Mouse (Mus musculus): ENCODE measurements at regions not wholly inside any gene's neighbourhood (a gene's known extent, or its start where the extent isn't known, plus 50 kb on each side); places are given as distances from the start of the nearest gene placed in this dataset.
"Not testable (repeated sequence)": the region's sequence is repeated elsewhere in the genome, so short reads cannot be mapped to it uniquely, and the experiment has no call there.

DNA sequence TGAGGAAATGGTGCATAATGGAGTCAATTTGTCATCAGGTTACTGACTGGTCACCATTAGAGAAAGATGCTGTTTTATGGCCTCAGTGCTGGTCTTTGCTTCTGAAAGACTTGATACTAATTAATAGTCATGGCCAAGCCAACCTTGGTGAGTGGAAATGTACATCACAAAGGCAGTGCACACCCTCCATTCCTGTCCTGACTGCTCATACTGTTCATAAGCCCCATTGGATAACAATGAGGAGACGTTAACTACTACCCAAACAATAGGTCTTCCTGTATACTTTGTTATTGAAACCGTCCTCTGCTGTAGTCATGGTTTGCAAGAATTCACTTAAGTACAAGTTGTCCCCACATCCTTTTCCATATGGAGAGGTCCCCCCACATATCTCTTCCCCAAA lies 605.8 kb upstream of the Slc35b3 start:
- in situ Hi-C loops (cut with MboI, MseI), result no loop called here

DNA sequence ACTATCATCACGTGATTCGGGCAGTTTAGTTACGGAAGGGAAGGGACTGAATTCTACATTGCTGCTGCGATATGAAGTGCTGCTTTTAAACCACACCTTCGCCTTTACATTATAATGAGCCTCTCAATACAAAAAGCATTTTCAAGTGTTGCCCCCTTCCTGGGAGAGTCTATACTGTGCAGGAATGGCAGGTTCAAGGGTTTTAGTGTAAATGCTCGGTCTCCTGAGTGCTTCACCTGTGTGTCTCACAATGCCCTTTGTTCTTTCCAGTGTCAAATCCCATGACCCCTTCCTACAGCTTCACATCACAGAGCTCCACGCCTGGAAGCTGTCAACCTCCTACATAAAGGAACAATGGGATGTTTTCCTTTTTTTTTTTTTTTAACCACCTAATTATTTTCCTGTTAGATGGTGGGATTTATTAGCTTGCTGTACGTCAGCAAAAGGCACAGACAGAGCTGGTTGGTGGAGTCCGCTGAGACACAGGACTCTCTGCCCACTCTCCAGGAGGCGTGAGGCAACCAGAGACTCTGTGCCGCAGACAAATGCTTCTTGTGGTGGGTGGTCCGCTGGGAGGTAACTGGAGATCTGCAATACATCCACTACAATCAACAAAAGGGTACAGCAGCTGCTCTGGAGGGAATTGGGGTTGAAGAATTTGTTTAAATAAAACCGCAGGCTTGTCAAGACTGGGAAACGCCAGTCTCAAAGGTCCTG lies 577.2 kb upstream of the Slc35b3 start:
- in situ Hi-C loops (cut with MboI, MseI), result no loop called here

DNA sequence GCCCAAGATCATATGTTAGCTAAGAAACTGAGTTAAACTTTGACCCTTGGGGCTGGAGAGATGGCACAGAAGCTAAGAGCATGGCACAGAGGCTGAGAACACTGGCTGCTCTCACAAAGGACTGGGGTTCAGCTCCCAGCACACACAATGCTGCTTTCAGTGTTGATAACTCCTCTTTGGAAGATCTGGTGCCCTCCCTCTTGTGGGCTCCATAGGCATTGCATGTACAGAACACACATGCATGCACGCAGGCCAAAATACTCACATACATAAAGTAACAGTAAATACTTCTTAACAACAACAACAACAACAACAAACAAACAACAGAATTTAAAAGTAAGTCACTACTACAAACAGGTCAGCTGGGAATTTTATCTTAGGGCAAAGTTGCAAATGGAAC lies 565.8 kb upstream of the Slc35b3 start:
- in situ Hi-C loops (cut with MboI, MseI), result no loop called here

DNA sequence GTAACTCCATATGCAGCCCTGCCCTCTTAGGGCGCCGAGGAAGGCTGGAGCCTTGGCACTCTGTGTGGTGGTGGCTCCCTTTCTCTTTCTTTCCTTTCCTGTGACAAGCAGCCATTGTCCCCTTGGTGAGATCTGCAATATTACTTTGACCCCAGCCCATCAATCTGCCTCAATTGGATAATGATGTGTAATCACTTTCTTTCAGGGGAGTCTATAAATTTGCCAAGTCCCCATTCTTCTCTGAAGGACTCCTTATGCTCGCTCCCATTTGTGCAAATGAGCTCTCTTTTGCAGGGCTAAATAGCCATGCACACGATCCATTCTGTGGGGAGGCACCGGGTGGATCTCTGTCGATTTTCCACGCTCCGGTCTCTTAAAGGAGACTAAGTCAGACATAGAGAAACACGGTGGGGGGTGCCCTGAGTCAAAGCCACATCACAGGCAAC lies 563.2 kb upstream of the Slc35b3 start:
- in situ Hi-C loops (cut with MboI, MseI), result no loop called here

DNA sequence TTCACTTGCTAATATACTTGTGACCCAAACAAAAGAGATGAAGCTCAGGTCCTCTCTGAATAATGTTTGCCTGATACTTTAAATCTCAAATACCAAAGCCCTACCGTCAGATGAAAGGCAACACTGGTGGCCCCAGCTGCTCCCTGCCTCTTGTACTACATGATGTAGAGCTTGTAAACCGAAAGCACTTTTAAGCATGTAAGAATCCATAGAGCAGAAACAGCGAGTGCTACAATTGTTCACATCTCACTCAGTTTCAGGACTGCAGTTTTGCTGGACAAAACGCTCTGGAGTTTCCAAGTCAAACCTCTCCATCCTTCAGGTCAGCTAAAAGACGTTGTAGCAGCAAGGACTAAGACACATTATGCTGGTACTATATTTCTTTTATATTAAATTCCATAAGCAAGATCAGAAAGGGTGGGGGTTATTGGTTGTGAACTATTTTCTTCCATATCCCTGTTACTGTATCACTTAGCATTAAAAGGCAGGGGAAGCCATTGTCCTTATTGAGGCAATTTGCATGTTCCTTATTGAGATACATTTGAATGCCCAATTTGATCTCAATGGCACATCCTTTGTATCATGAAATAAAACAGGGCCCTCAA lies 562.7 kb upstream of the Slc35b3 start:
- in situ Hi-C loops (cut with MboI, MseI), result no loop called here

DNA sequence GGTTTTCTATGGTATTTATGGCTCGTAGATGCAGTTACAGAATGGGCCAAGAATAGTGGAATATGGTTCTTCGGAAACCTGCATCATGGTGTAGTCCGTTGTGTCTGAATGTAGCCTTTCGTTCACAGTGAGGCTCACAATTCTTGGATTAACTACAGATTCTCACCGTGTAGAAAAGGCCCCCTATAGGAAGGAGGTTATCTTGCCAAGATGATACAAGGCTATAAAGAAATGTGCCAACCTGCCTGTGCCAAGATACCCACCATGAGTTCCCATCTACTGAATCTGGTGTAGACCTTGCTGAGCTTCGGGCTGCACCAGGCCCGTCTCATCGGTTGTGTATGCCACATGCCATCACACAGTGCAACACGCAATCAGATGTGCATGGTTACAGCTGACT lies 560.2 kb upstream of the Slc35b3 start:
- in situ Hi-C loops (cut with MboI, MseI), result no loop called here

GRCm38 (mm10) chr13:39516106-39516505 lies 555.4 kb upstream of the Slc35b3 start:
- in situ Hi-C loops (cut with MboI, MseI), result no loop called here

GRCm38 (mm10) chr13:39489806-39490205 lies 529.1 kb upstream of the Slc35b3 start:
- in situ Hi-C loops (cut with MboI, MseI), result no loop called here

- in situ Hi-C loops (cut with MboI, MseI), result no loop called here
These were observed 511.9 kb upstream of the Slc35b3 start for GRCm38 (mm10) chr13:39472621-39473020.

- in situ Hi-C loops (cut with MboI, MseI), result no loop called here
These were observed 481.1 kb upstream of the Slc35b3 start for GRCm38 (mm10) chr13:39441799-39442198.

GRCm38 (mm10) chr13:39440907-39441306 lies 480.2 kb upstream of the Slc35b3 start:
- in situ Hi-C loops (cut with MboI, MseI), result no loop called here

DNA sequence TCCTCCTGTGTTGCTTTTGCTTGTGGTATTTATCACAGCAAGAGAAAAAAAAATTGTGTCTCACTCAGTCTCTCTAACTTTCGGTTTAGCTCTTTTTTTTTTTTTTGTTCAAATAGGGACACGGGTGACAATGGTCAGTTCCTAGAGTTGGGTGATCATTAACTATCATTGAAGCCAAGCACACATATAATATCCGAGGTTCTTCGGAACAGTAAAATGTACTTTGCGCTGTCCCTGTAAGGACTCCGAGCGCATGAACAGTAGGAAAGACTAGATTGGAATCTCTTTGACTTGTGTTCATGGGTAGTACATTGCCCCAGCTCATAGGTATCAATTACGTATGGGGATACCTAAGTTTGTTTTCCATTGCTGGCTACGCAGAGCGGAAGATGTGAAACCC lies 479.7 kb upstream of the Slc35b3 start:
- in situ Hi-C loops (cut with MboI, MseI), result no loop called here

DNA sequence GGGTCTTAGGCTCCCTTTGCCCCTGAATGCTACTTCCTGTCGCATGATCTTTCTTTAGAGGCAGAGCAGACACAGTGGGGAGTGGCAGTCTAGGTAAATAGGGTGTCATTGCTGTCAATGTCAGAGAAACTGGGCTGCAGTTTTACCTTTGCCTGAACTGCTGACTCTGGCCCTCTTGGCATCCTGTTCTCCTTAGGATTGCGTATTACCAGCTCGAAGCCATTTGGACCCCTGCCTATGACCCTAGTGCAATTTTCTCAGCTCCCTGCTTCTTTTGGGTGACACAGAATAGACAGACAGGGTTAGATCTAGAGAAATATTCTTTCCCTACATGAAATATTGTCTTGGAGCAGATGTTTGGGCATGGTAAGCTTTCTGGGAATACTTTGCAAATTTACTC lies 467.3 kb upstream of the Slc35b3 start:
- in situ Hi-C loops (cut with MboI, MseI), result no loop called here

DNA sequence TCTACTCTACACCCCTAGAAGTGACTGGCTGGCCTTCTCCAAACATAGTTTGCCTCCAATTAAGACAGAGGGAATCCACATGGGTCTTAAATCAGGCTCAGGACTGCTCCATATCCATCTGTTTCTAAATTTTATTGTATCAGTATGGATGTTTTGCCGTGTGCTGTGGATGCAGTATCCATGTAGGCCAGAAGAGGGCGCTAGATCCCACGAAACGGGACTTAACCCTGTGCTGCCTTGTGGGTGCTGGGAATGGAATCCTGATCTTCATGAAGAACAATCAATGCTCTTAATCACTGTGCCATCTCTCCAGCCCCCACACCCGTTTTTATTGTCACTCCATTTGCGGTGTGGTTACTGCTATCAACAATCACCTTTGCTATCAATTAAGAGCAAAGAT lies 465.3 kb upstream of the Slc35b3 start:
- in situ Hi-C loops (cut with MboI, MseI), result no loop called here

- in situ Hi-C loops (cut with MboI, MseI), result no loop called here
These were observed 457.5 kb upstream of the Slc35b3 start for GRCm38 (mm10) chr13:39418127-39418526.

DNA sequence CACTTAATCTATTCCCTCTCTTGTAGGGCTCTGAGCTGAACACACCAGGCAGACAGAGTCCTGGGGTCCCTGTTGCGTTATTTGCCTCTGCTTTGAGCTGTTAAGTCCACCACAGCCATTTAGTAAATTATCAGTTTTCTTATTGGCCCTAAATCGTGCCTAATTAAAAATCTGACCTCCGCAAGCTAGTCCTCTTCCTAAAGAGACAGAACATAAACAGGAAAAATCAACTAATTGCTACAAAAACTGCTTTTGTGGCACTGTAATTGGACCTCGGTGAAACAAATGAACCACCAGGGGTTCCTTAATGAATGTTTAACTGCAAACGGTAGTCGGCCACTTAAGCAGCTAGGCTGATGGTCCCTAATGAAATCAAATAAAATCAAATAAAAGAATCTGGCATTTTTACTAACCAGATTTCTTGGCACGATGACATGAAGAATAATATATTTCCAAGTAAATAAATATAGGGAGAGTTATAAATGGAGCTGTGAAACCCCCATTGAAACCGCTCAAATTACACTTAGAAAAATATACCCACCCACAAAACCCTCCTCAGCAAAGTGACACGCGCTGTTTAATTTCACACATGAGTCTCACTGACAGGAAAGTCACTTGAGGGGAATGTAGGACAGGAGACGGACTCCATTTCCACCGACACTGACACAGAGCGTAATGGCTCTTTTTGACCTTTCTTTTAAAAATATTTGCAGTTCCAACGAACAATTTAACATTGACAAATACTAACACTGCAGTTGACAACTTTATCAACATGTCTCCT lies 451.0 kb upstream of the Slc35b3 start:
- in situ Hi-C loops (cut with MboI, MseI), result no loop called here

- in situ Hi-C loops (cut with MboI, MseI), result no loop called here
These were observed 431.9 kb upstream of the Slc35b3 start for GRCm38 (mm10) chr13:39392589-39392988.

DNA sequence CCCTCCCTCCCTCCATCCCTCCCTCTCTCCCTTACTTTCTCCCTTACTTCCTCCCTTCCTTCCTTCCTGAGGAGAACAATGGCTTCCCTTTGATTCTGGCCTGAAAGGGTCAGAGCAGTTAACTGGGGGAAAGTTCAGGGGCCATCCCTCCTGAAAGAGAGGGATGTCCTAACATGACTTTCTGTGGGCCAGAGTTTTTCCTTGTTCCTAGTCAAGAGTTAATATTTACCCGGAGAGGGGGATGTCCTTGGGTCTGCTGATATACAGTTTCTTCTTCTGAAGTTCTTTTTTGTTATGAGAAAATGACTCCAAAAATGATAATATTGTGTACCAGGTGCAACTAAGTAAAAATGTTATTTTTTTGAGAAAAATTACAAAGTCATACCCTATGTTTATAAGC lies 431.5 kb upstream of the Slc35b3 start:
- in situ Hi-C loops (cut with MboI, MseI), result not testable (repeated sequence)

DNA sequence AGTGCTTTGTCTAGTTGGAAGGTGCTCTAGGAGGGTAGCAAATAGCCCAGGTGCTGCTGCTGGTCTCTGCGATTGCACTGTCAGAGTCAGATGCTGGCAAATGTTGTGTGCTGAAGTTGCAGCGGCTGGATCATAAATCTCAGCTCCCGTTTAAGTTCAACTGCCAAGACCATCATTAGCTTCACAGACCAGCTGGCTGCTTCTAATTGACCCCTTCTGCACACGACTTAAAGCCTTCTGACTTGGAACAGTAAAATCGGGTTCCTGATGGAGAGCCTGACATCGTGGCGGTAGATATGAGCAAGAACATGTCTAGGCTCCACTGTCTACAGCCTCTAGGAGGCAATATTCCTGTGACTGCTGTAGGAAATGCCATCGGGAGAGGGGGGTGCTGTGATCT lies 416.0 kb upstream of the Slc35b3 start:
- in situ Hi-C loops (cut with MboI, MseI), result no loop called here

GRCm38 (mm10) chr13:39376269-39376668 lies 415.6 kb upstream of the Slc35b3 start:
- in situ Hi-C loops (cut with MboI, MseI), result no loop called here

GRCm38 (mm10) chr13:39372565-39372964 lies 411.9 kb upstream of the Slc35b3 start:
- in situ Hi-C loops (cut with MboI, MseI), result no loop called here

GRCm38 (mm10) chr13:39363637-39364036 lies 403.0 kb upstream of the Slc35b3 start:
- in situ Hi-C loops (cut with MboI, MseI), result no loop called here

DNA sequence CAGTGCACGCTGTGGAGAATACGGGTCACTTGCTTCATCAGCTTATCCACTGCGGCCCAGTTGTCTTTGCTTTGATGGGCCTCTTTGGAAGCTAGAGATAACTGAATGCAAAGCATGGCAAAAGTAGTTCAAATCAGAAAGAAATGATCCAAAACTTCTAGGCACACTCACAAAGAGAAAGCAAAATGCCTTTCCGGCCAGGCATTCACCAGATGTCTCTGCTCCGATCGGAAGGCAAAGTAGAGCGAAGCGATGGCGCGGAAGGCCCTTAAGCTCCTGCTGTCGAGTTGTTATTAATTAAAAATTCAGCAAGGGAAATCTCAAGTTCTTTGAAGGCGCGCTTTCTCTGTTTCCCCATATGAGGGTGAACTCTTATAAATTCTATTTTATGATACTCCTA lies 401.9 kb upstream of the Slc35b3 start:
- in situ Hi-C loops (cut with MboI, MseI), result no loop called here
